Mouse (Mus musculus) liver, embryonic 14.5 days (tissue): ENCODE results near the gene 4930430A15Rik. TPM values are rescaled to one million over a fixed set of nuclear protein-coding genes. Genes with fewer than 3 reads are reported as not detected.

ENCODE experiments used
- ATAC-seq: fragments of 200-750 bp; cut with Nextera tagmentation; 2 replicates; pipeline ENCODE4 v1.8.0; 2017; ENCODE audit warnings: moderate number of reproducible peaks, mild to moderate bottlenecking, moderate library complexity; ENCODE audit not compliant: insufficient read depth
- DNase-seq, 3 experiments: peaks; one replicate each; pipeline ENCODE4 v3.0.0-alpha.2; 2012 to 2013; ENCODE audit warnings: low read depth in 3 of 3, low spot score in 3 of 3
- H3K27ac ChIP-seq: fragments of 300-500 bp; sonication (generic); 2 replicates; pipeline ENCODE4 v1.5.1; 2014; ENCODE audit warnings: moderate library complexity, mild to moderate bottlenecking, control low read depth, inconsistent platforms
- H3K27me3 ChIP-seq: fragments of 300-500 bp; sonication (generic); 2 replicates; pipeline ENCODE4 v1.6.1; 2014; ENCODE audit warnings: mild to moderate bottlenecking, low read length, moderate library complexity; ENCODE audit not compliant: control insufficient read depth, insufficient read depth
- H3K36me3 ChIP-seq: fragments of 300-500 bp; sonication (generic); replicated peaks from 2 replicates; pipeline ENCODE4 v1.6.1; 2014; ENCODE audit warnings: low read depth; ENCODE audit not compliant: control insufficient read depth, insufficient read depth
- H3K4me1 ChIP-seq, 2 experiments: fragments of 200-500 bp in 1 of 2; fragments of 300-500 bp in 1 of 2; sonication (generic) in 1 of 2; replicated peaks; 2 replicates each; pipeline ENCODE4 v1.6.1; 2012 to 2014; ENCODE audit warnings: antibody characterized with exemption in 1 of 2, inconsistent platforms in 1 of 2, low read length in 1 of 2; ENCODE audit not compliant: control insufficient read depth in 2 of 2, insufficient read depth in 2 of 2
- H3K4me2 ChIP-seq: fragments of 300-500 bp; sonication (generic); 2 replicates; pipeline ENCODE4 v1.6.1; 2014; ENCODE audit warnings: low read depth, mild to moderate bottlenecking, control low read depth, moderate library complexity
- H3K4me3 ChIP-seq, 2 experiments: fragments of 200-500 bp in 1 of 2; fragments of 300-500 bp in 1 of 2; sonication (generic) in 1 of 2; 2 replicates each; pipeline ENCODE4 v1.5.1; 2012 to 2014; ENCODE audit warnings: low read depth in 2 of 2, low read length in 2 of 2, mild to moderate bottlenecking in 2 of 2, control low read depth in 1 of 2, inconsistent platforms in 1 of 2, moderate library complexity in 1 of 2; ENCODE audit not compliant: insufficient read depth in 1 of 2
- H3K9ac ChIP-seq: fragments of 300-500 bp; sonication (generic); replicated peaks from 2 replicates; pipeline ENCODE4 v1.6.1; 2014; ENCODE audit warnings: mild to moderate bottlenecking, control low read depth, moderate library complexity
- H3K9me3 ChIP-seq: fragments of 300-500 bp; sonication (generic); 2 replicates; pipeline ENCODE4 v1.6.1; 2016; ENCODE audit warnings: low read length, mixed read lengths; ENCODE audit not compliant: control insufficient read depth
- CTCF ChIP-seq: IDR thresholded peaks from 2 replicates; pipeline ENCODE4 v1.5.1; 2016; ENCODE audit warnings: antibody characterized with exemption, low read depth, control low read depth
- EP300 ChIP-seq: IDR thresholded peaks from 2 replicates; pipeline ENCODE4 v1.6.1; 2016; ENCODE audit warnings: antibody characterized with exemption, low read depth
- WGBS: fragments of 180-500 bp; shearing (Covaris S2); extraction: QIAGEN DNeasy Blood & Tissue Kit; methylation state at CpG from one replicate; pipeline ENCODE4 v1.1.7; 2014; ENCODE audit not compliant: insufficient replicate concordance; 5-methylcytosine and 5-hydroxymethylcytosine counted together
- polyA plus RNA-seq, 2 experiments: library from polyadenylated mRNA; depleted of rRNA in 1 of 2; stranded (reverse) in 1 of 2; unstranded in 1 of 2; fragments of >200 nt; fragmentation: Nextera tagmentation in 1 of 2; extraction: Ambion mirVana in 1 of 2; gene quantifications; 2 replicates each; pipeline versions ENCODE4 v1.2.1 to v1.2.3; 2012 to 2014

The 4930430A15Rik gene
- polyA plus RNA-seq, 2 experiments, result not detected

- Histone ChIP-seq H3K4me2 (no peak within 1 kb of the TSS), H3K4me3 (no peak within 1 kb of the TSS), H3K4me1 (no peaks in the 10 kb centered on the region), H3K9ac (no peak within 1 kb of the TSS), H3K9me3 (no peaks in the 10 kb centered on the region), H3K27ac (no peak within 1 kb of the TSS), H3K27me3 (no peaks in the 10 kb centered on the region), H3K36me3 (no peaks in the 10 kb centered on the region)
- DNase-seq (no peak), ATAC-seq (no peak)
- TF ChIP-seq CTCF, result no peak
- no peak for TF ChIP-seq EP300
- 69% methylated on average over 2 of the region's 2 CpGs for WGBS
Measured at GRCm38 (mm10) chr2:111152836-111153235, 76.6 kb downstream of the 4930430A15Rik start, which contains the start of gene Gm15130. Gene Gm15130, minus strand, starts transcription at chr2:111152936.

- Histone ChIP-seq H3K9ac (no peak overlapping the region), H3K27ac (no peak overlapping the region), H3K36me3 (no peaks in the 10 kb centered on the region), H3K9me3 (no peaks in the 10 kb centered on the region), H3K4me2 (no peak overlapping the region), H3K4me3 (no peak overlapping the region), H3K4me1 (no peaks in the 10 kb centered on the region), H3K27me3 (no peaks in the 10 kb centered on the region)
- TF ChIP-seq CTCF (no peak), EP300 (no peak)
- DNase-seq (no peak), ATAC-seq (no peak)
- 56% methylated on average over 5 of the region's 5 CpGs for WGBS
Measured at GRCm38 (mm10) chr2:111135739-111136138, 93.7 kb downstream of the 4930430A15Rik start.

Other genes with a start within 250 kb of the 4930430A15Rik start
- gene Gm13941, start 123.6 kb downstream of the 4930430A15Rik start, polyA plus RNA-seq (2012; rRNA removed), result not detected in 2 replicates
- gene Gm13941, start 123.6 kb downstream of the 4930430A15Rik start, polyA plus RNA-seq (2014; fragmentation: Nextera tagmentation; extraction: Ambion mirVana), result not detected in 2 replicates
- not detected in 2 replicates for gene Gm15130, start 76.7 kb downstream of the 4930430A15Rik start, polyA plus RNA-seq (2012; rRNA removed)
- gene Gm15130, start 76.7 kb downstream of the 4930430A15Rik start, polyA plus RNA-seq (2014; fragmentation: Nextera tagmentation; extraction: Ambion mirVana), result not detected in 2 replicates
- gene Olfr1275, start 5.7 kb upstream of the 4930430A15Rik start, polyA plus RNA-seq (2012; rRNA removed), result not detected in 2 replicates
- gene Olfr1275, start 5.7 kb upstream of the 4930430A15Rik start, polyA plus RNA-seq (2014; fragmentation: Nextera tagmentation; extraction: Ambion mirVana), result not detected in 2 replicates
- gene Olfr1276, start 24.9 kb upstream of the 4930430A15Rik start, polyA plus RNA-seq (2012; rRNA removed), result not detected in 2 replicates
- gene Olfr1276, start 24.9 kb upstream of the 4930430A15Rik start, polyA plus RNA-seq (2014; fragmentation: Nextera tagmentation; extraction: Ambion mirVana), result not detected in 2 replicates
- not detected in 2 replicates for gene Olfr1277, start 44.5 kb upstream of the 4930430A15Rik start, polyA plus RNA-seq (2012; rRNA removed)
- not detected in 2 replicates for gene Olfr1277, start 44.5 kb upstream of the 4930430A15Rik start, polyA plus RNA-seq (2014; fragmentation: Nextera tagmentation; extraction: Ambion mirVana)
- not detected in 2 replicates for gene Olfr1278, start 60.5 kb upstream of the 4930430A15Rik start, polyA plus RNA-seq (2012; rRNA removed)
- gene Olfr1278, start 60.5 kb upstream of the 4930430A15Rik start, polyA plus RNA-seq (2014; fragmentation: Nextera tagmentation; extraction: Ambion mirVana), result not detected in 2 replicates
- not detected in 2 replicates for gene Olfr1279, start 71.0 kb upstream of the 4930430A15Rik start, polyA plus RNA-seq (2012; rRNA removed)
- gene Olfr1279, start 71.0 kb upstream of the 4930430A15Rik start, polyA plus RNA-seq (2014; fragmentation: Nextera tagmentation; extraction: Ambion mirVana), result not detected in 2 replicates
- not detected in 2 replicates for gene Olfr1280, start 84.4 kb upstream of the 4930430A15Rik start, polyA plus RNA-seq (2012; rRNA removed)
- not detected in 2 replicates for gene Olfr1280, start 84.4 kb upstream of the 4930430A15Rik start, polyA plus RNA-seq (2014; fragmentation: Nextera tagmentation; extraction: Ambion mirVana)
- gene Olfr1281, start 96.9 kb upstream of the 4930430A15Rik start, polyA plus RNA-seq (2012; rRNA removed), result not detected in 2 replicates
- gene Olfr1281, start 96.9 kb upstream of the 4930430A15Rik start, polyA plus RNA-seq (2014; fragmentation: Nextera tagmentation; extraction: Ambion mirVana), result not detected in 2 replicates
- not detected in 2 replicates for gene Olfr1282, start 106.5 kb upstream of the 4930430A15Rik start, polyA plus RNA-seq (2012; rRNA removed)
- gene Olfr1282, start 106.5 kb upstream of the 4930430A15Rik start, polyA plus RNA-seq (2014; fragmentation: Nextera tagmentation; extraction: Ambion mirVana), result not detected in 2 replicates
- gene Olfr1283, start 137.2 kb upstream of the 4930430A15Rik start, polyA plus RNA-seq (2012; rRNA removed), result not detected in 2 replicates
- gene Olfr1283, start 137.2 kb upstream of the 4930430A15Rik start, polyA plus RNA-seq (2014; fragmentation: Nextera tagmentation; extraction: Ambion mirVana), result not detected in 2 replicates
- not detected in 2 replicates for gene Olfr1284, start 145.9 kb upstream of the 4930430A15Rik start, polyA plus RNA-seq (2012; rRNA removed)
- not detected in 2 replicates for gene Olfr1284, start 145.9 kb upstream of the 4930430A15Rik start, polyA plus RNA-seq (2014; fragmentation: Nextera tagmentation; extraction: Ambion mirVana)
- not detected in 2 replicates for gene Olfr1286, start 193.5 kb upstream of the 4930430A15Rik start, polyA plus RNA-seq (2012; rRNA removed)
- gene Olfr1286, start 193.5 kb upstream of the 4930430A15Rik start, polyA plus RNA-seq (2014; fragmentation: Nextera tagmentation; extraction: Ambion mirVana), result not detected in 2 replicates
- not detected in 2 replicates for gene Olfr1287, start 219.5 kb upstream of the 4930430A15Rik start, polyA plus RNA-seq (2012; rRNA removed)
- gene Olfr1287, start 219.5 kb upstream of the 4930430A15Rik start, polyA plus RNA-seq (2014; fragmentation: Nextera tagmentation; extraction: Ambion mirVana), result not detected in 2 replicates
- not detected in 2 replicates for gene Olfr1288, start 244.5 kb upstream of the 4930430A15Rik start, polyA plus RNA-seq (2012; rRNA removed)
- not detected in 2 replicates for gene Olfr1288, start 244.5 kb upstream of the 4930430A15Rik start, polyA plus RNA-seq (2014; fragmentation: Nextera tagmentation; extraction: Ambion mirVana)